Mouse (Mus musculus): ENCODE results near the gene Gba2.
"Not testable (repeated sequence)": the region's sequence is repeated elsewhere in the genome, so short reads cannot be mapped to it uniquely, and the experiment has no call there.

Gba2 gene

GRCm38 (mm10) chr4:43551854-43552253 lies 26.8 kb downstream of the Gba2 start:
- not testable (repeated sequence) for DNase-seq

GRCm38 (mm10) chr4:43549055-43549454 lies 29.6 kb downstream of the Gba2 start:
- DNase-seq = no peak

- DNase-seq = peak in 1 of 2 experiments; percentile 0
Observed at GRCm38 (mm10) chr4:43547160-43547559, 31.5 kb downstream of the Gba2 start.

- DNase-seq = peak in 1 of 2 experiments; percentile 39
Observed at GRCm38 (mm10) chr4:43546375-43547047, 32.2 kb downstream of the Gba2 start.

GRCm38 (mm10) chr4:43542044-43542443 lies 36.6 kb downstream of the Gba2 start:
- no peak for DNase-seq

- no peak for DNase-seq
Observed at GRCm38 (mm10) chr4:43536031-43536430, 42.6 kb downstream of the Gba2 start.

GRCm38 (mm10) chr4:43535628-43536027 lies 43.0 kb downstream of the Gba2 start:
- DNase-seq = no peak

GRCm38 (mm10) chr4:43533270-43533669 lies 45.4 kb downstream of the Gba2 start:
- DNase-seq = no peak

GRCm38 (mm10) chr4:43530581-43530980 lies 48.1 kb downstream of the Gba2 start:
- DNase-seq = peak; percentile 81 to 88

GRCm38 (mm10) chr4:43530081-43530501 lies 48.6 kb downstream of the Gba2 start:
- DNase-seq = no peak

- DNase-seq = peak; percentile 45 to 49
Observed at GRCm38 (mm10) chr4:43528487-43528886, 50.2 kb downstream of the Gba2 start.

- peak in 1 of 2 experiments; percentile 40 for DNase-seq
Observed at GRCm38 (mm10) chr4:43527880-43528279, 50.8 kb downstream of the Gba2 start.

- peak; percentile 95 to 96 for DNase-seq
Observed at GRCm38 (mm10) chr4:43519956-43520355, 58.7 kb downstream of the Gba2 start.

- no peak for DNase-seq
Observed at GRCm38 (mm10) chr4:43519551-43519950, 59.1 kb downstream of the Gba2 start.
